Mouse (Mus musculus) cerebellum, adult 9-10 months (tissue): ENCODE results near the gene Aim2.

Experiments used
- DNase-seq: peaks from one replicate; pipeline ENCODE4 v3.0.0; 2022

The Aim2 gene

GRCm38 (mm10) chr1:173398323-173398970, 47.8 kb downstream of the Aim2 start:
- peak; percentile 75 for DNase-seq

- DNase-seq = no peak
Observed at GRCm38 (mm10) chr1:173404696-173405309, 54.1 kb downstream of the Aim2 start.

GRCm38 (mm10) chr1:173409066-173409465, 58.4 kb downstream of the Aim2 start:
- no peak for DNase-seq

GRCm38 (mm10) chr1:173411863-173412262, 61.2 kb downstream of the Aim2 start:
- DNase-seq = no peak

- DNase-seq = no peak
Observed at GRCm38 (mm10) chr1:173414631-173415030, 64.0 kb downstream of the Aim2 start.

GRCm38 (mm10) chr1:173418516-173418915, 67.8 kb downstream of the Aim2 start:
- no peak for DNase-seq

GRCm38 (mm10) chr1:173418936-173419621, 68.4 kb downstream of the Aim2 start:
- no peak for DNase-seq

GRCm38 (mm10) chr1:173420374-173420773, 69.7 kb downstream of the Aim2 start:
- no peak for DNase-seq

- no peak for DNase-seq
Observed at GRCm38 (mm10) chr1:173426345-173426744, 75.7 kb downstream of the Aim2 start.

GRCm38 (mm10) chr1:173427385-173427784, 76.7 kb downstream of the Aim2 start:
- no peak for DNase-seq

- DNase-seq = no peak
Observed at GRCm38 (mm10) chr1:173429995-173430699, 79.5 kb downstream of the Aim2 start.

GRCm38 (mm10) chr1:173432411-173432810, 81.7 kb downstream of the Aim2 start:
- DNase-seq = no peak

- DNase-seq = no peak
Observed at GRCm38 (mm10) chr1:173437161-173437953, 86.7 kb downstream of the Aim2 start.

GRCm38 (mm10) chr1:173440681-173441080, 90.0 kb downstream of the Aim2 start:
- DNase-seq = no peak

GRCm38 (mm10) chr1:173441210-173441609, 90.5 kb downstream of the Aim2 start:
- DNase-seq = no peak

GRCm38 (mm10) chr1:173443061-173443460, 92.4 kb downstream of the Aim2 start:
- DNase-seq = no peak

GRCm38 (mm10) chr1:173447067-173447466, 96.4 kb downstream of the Aim2 start:
- no peak for DNase-seq

- DNase-seq = no peak
Observed at GRCm38 (mm10) chr1:173450621-173451020, 99.9 kb downstream of the Aim2 start.

- DNase-seq = no peak
Observed at GRCm38 (mm10) chr1:173451665-173452064, 101.0 kb downstream of the Aim2 start.

- peak; percentile 36 for DNase-seq
Observed at GRCm38 (mm10) chr1:173456139-173456754, 105.6 kb downstream of the Aim2 start.

- DNase-seq = no peak
Observed at GRCm38 (mm10) chr1:173456761-173457160, 106.1 kb downstream of the Aim2 start.
